Mouse (Mus musculus) stomach, postnatal 0 days (tissue): Measurements from ENCODE around the gene Clic4. TPM values are rescaled to one million over a fixed set of nuclear protein-coding genes. Genes with fewer than 3 reads are reported as not detected.

ENCODE experiments used
- ATAC-seq: fragments of 200-750 bp; cut with Nextera tagmentation; 2 replicates; pipeline ENCODE4 v1.8.0; 2017; ENCODE audit not compliant: low FRiP score, low TSS enrichment
- DNase-seq: peaks from one replicate; pipeline ENCODE4 v3.0.0-alpha.2; 2016; ENCODE audit warnings: low spot score
- H3K27ac ChIP-seq: fragments of 300-500 bp; sonication (generic); replicated peaks from 2 replicates; pipeline ENCODE4 v1.5.1; 2014; ENCODE audit warnings: mild to moderate bottlenecking, control low read depth
- H3K27me3 ChIP-seq: fragments of 300-500 bp; sonication (generic); 2 replicates; pipeline ENCODE4 v1.6.1; 2014; ENCODE audit warnings: low read length; ENCODE audit not compliant: control insufficient read depth, insufficient read depth
- H3K36me3 ChIP-seq: fragments of 300-500 bp; sonication (generic); 2 replicates; pipeline ENCODE4 v1.6.1; 2014; ENCODE audit warnings: low read length, mixed read lengths; ENCODE audit not compliant: control insufficient read depth, insufficient read depth
- H3K4me1 ChIP-seq: fragments of 300-500 bp; sonication (generic); replicated peaks from 2 replicates; pipeline ENCODE4 v1.6.1; 2014; ENCODE audit warnings: antibody characterized with exemption; ENCODE audit not compliant: control insufficient read depth, insufficient read depth
- H3K4me2 ChIP-seq: fragments of 300-500 bp; sonication (generic); replicated peaks from 2 replicates; pipeline ENCODE4 v1.6.1; 2014; ENCODE audit warnings: low read depth, mild to moderate bottlenecking, control low read depth, moderate library complexity
- H3K4me3 ChIP-seq: fragments of 300-500 bp; sonication (generic); 2 replicates; pipeline ENCODE4 v1.5.1; 2014; ENCODE audit warnings: low read depth, low read length, control low read depth
- H3K9ac ChIP-seq: fragments of 300-500 bp; sonication (generic); 2 replicates; pipeline ENCODE4 v1.6.1; 2014; ENCODE audit warnings: mild to moderate bottlenecking, low read length, control low read depth, mixed read lengths
- H3K9me3 ChIP-seq: fragments of 300-500 bp; sonication (generic); 2 replicates; pipeline ENCODE4 v1.6.1; 2016; ENCODE audit warnings: low read length; ENCODE audit not compliant: control insufficient read depth
- CTCF ChIP-seq: IDR thresholded peaks from 2 replicates; pipeline ENCODE4 v1.5.1; 2016; ENCODE audit warnings: antibody characterized with exemption, low read depth, mild to moderate bottlenecking, moderate library complexity
- EP300 ChIP-seq: optimal IDR thresholded peaks from 2 replicates; pipeline ENCODE3; 2016; ENCODE audit warnings: antibody characterized with exemption
- WGBS: fragments of 180-500 bp; shearing (Covaris S2); extraction: QIAGEN DNeasy Blood & Tissue Kit; methylation state at CpG from one replicate; pipeline ENCODE4 v1.1.7; 2014; 5-methylcytosine and 5-hydroxymethylcytosine counted together
- polyA plus RNA-seq: library from polyadenylated mRNA; unstranded; fragments of >200 nt; fragmentation: Nextera tagmentation; extraction: Ambion mirVana; gene quantifications from 2 replicates; pipeline ENCODE4 v1.2.1, GENCODE M21; 2015

Clic4 gene
- polyA plus RNA-seq, 1 experiment from 2014 or later: 73.6 TPM

GRCm38 (mm10) chr4:135271419-135271828 is 1.2 kb downstream of the Clic4 start:
- 0 out of 2 replicates have a peak, but pooled peaks cover 2% of the 10 kb centered on the region for H3K4me1 ChIP-seq
- peak; percentile 45 for DNase-seq

GRCm38 (mm10) chr4:135270476-135270875 is 2.1 kb downstream of the Clic4 start:
- Histone ChIP-seq H3K4me3 (peak overlapping the region; percentile 93), H3K9ac (peak overlapping the region; percentile 93; the same call in 1 of the 2 replicates), H3K36me3 (no peaks in the 10 kb centered on the region), H3K9me3 (no peaks in the 10 kb centered on the region), H3K27me3 (no peaks in the 10 kb centered on the region), H3K4me2 (peak overlapping the region; percentile 68), H3K4me1 (0 out of 2 replicates have a peak, but pooled peaks cover 3% of the 10 kb centered on the region), H3K27ac (peak overlapping the region; percentile 99)
- TF ChIP-seq CTCF: no peak
- ATAC-seq: no peak
- no peak for DNase-seq
- WGBS: 38% methylated on average over 8 of the region's 8 CpGs

More at GRCm38 (mm10) chr4:135271419-135271828, 1.2 kb downstream of the Clic4 start:
- Histone ChIP-seq H3K4me2 (peak overlapping the region; percentile 68), H3K36me3 (no peaks in the 10 kb centered on the region), H3K27me3 (no peaks in the 10 kb centered on the region), H3K4me3 (peak overlapping the region; percentile 93), H3K9me3 (no peaks in the 10 kb centered on the region), H3K9ac (peak overlapping the region; percentile 93), H3K27ac (peak overlapping the region; percentile 99)
- no peak for TF ChIP-seq EP300
- TF ChIP-seq CTCF: no peak
- no peak for ATAC-seq
- WGBS: under 1% methylated on average over 20 of the region's 20 CpGs

DNA sequence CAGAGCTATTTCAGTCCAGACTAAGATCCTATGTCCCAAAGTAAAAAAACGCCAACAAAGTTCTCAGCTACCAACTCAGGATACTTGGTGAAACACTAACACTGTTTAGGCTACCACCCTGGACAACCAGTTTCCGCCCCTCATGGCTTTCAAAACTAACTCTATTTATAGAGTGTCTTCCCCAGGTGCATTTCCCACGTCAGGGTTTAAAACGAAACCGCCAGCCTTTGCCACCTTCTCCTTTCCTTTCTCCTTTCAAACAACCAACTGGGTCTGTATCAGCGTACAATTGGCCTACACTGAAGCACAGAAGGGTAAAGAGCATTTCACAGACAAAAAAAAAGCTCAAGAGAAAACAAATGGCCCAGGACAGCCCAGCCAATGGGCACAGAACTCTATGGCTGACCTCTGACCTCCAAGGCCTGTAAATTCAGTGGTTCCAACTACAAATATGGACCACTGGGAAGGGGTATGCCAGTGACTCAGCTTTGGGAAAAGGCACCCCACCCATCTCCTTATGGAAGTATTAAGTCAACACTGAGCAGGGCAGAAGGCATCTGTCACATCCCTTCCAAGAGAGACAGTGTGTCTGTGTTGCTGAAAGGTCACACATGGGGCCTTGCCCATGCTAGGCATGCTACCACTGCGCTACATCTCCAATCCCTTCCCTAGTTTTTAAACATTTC is 2.8 kb downstream of the Clic4 start:
- Histone ChIP-seq H3K4me3 (peak overlapping the region; percentile 93; the same call in 1 of the 2 replicates), H3K9ac (no peak overlapping the region), H3K27me3 (no peaks in the 10 kb centered on the region), H3K4me2 (peak overlapping the region; percentile 68), H3K4me1 (0 out of 2 replicates have a peak, but pooled peaks cover 4% of the 10 kb centered on the region), H3K27ac (peak overlapping the region; percentile 99), H3K9me3 (no peaks in the 10 kb centered on the region), H3K36me3 (no peaks in the 10 kb centered on the region)
- ATAC-seq (no peak), DNase-seq (no peak)
- TF ChIP-seq CTCF (no peak), EP300 (no peak)
- 55% methylated on average over 7 of the region's 7 CpGs for WGBS

DNA sequence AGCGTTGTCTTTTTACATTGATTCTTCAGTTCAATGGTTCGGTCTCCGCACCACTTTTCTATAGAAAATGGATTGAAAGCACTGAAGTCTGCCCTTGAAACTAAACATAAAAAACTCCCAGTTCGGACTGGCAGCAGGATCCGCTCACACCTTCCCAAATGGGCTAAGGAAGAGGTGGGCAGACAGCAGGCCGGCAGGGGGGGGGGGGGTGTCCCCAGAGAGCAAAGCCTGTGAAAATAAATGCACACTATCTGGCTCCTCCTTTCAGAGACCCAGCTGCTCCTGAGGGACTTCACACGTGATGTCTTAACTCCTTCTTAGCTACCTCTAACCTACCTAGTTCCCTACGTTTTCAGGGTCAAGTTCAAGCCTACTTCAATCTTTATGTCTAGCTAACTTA is 5.1 kb downstream of the Clic4 start:
- DNase-seq (no peak), ATAC-seq (no peak)
- Histone ChIP-seq H3K36me3 (no peaks in the 10 kb centered on the region), H3K4me2 (peak overlapping the region; percentile 45), H3K9me3 (no peaks in the 10 kb centered on the region), H3K4me3 (0 out of 2 replicates have a peak overlapping the region, but pooled peaks have one; percentile 10), H3K9ac (no peak overlapping the region), H3K4me1 (0 out of 2 replicates have a peak, but pooled peaks cover 2% of the 10 kb centered on the region), H3K27me3 (no peaks in the 10 kb centered on the region), H3K27ac (peak overlapping the region; percentile 41)
- 49% methylated on average over 8 of the region's 8 CpGs for WGBS
- TF ChIP-seq CTCF (no peak), EP300 (no peak)

- Histone ChIP-seq H3K4me2 (peak overlapping the region; percentile 45), H3K36me3 (no peaks in the 10 kb centered on the region), H3K27ac (peak overlapping the region; percentile 41), H3K9me3 (no peaks in the 10 kb centered on the region), H3K4me3 (0 out of 2 replicates have a peak overlapping the region, but pooled peaks have one; percentile 10), H3K27me3 (no peaks in the 10 kb centered on the region), H3K4me1 (0 out of 2 replicates have a peak, but pooled peaks cover 2% of the 10 kb centered on the region), H3K9ac (0 out of 2 replicates have a peak overlapping the region, but pooled peaks have one; percentile 23)
- TF ChIP-seq EP300 (no peak), CTCF (no peak)
- DNase-seq (no peak), ATAC-seq (no peak)
- 57% methylated on average over 9 of the region's 9 CpGs for WGBS
These were observed 5.6 kb downstream of the Clic4 start for GRCm38 (mm10) chr4:135266987-135267386.

DNA sequence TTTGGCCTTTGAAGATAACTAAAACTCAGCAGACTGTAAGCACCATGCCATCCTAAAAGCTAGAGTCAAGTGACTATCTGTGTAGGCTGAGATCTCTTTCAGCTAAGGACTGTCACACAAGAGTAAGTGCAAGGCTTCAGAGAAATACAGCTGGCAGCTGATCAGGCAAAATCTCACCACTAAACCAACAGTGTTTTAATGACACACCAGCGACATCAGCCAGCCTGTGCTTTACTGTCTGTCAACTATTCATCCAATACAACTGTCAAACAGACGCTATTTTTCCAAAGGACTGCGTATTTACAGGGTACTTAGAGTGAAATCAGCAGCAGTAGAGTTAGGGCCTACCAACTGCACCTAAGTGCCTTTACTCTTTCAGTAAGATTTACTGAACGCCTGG is 12.2 kb downstream of the Clic4 start:
- ATAC-seq: no peak
- DNase-seq: no peak
- Histone ChIP-seq H3K4me2 (no peak overlapping the region), H3K4me3 (no peak overlapping the region), H3K27ac (no peak overlapping the region), H3K36me3 (peaks cover 3% of the 10 kb centered on the region; the same call in 1 of the 2 replicates), H3K27me3 (no peaks in the 10 kb centered on the region), H3K9me3 (no peaks in the 10 kb centered on the region), H3K9ac (no peak overlapping the region), H3K4me1 (0 out of 2 replicates have a peak, but pooled peaks cover 1% of the 10 kb centered on the region)
- WGBS: 51% methylated on average over 4 of the region's 4 CpGs
- no peak for TF ChIP-seq EP300
